Mouse (Mus musculus) olfactory bulb, adult 2 months (tissue): Measurements from ENCODE around the gene Hspg2.

ENCODE experiments used
- CTCF ChIP-seq: fragments of 200-500 bp; IDR thresholded peaks from 2 replicates; pipeline ENCODE4 v1.5.1; 2012; ENCODE audit warnings: low read depth, mild to moderate bottlenecking, low read length, moderate library complexity; ENCODE audit not compliant: insufficient read depth
- POLR2A ChIP-seq: fragments of 200-500 bp; IDR thresholded peaks from 2 replicates; pipeline ENCODE4 v1.6.1; 2012; ENCODE audit warnings: mild to moderate bottlenecking, low read depth, low read length, moderate library complexity; ENCODE audit not compliant: insufficient read depth

- TF ChIP-seq CTCF (no peak), POLR2A (no peak)
These were observed 34.2 kb downstream of the Hspg2 start for GRCm38 (mm10) chr4:137502801-137503200.
